Mouse (Mus musculus) CH12.LX (cell line): ENCODE measurements around the gene Spdya.

Source experiments
- EP300 ChIP-seq: IDR thresholded peaks from 2 replicates; pipeline ENCODE4 v1.6.1; 2011; ENCODE audit warnings: low read length, improper control_type of control experiment
- KAT2A ChIP-seq: IDR thresholded peaks from 2 replicates; pipeline ENCODE4 v1.6.1; 2012; ENCODE audit warnings: low read length, improper control_type of control experiment, inconsistent platforms; ENCODE audit not compliant: insufficient replicate concordance

GRCm38 (mm10) chr17:71636786-71637185, 84.9 kb downstream of the Spdya start:
- TF ChIP-seq EP300 (no peak), KAT2A (no peak)
